Mouse (Mus musculus): ENCODE measurements around the gene Trpc7. TPM values are rescaled to one million over a fixed set of nuclear protein-coding genes. Genes with fewer than 3 reads are reported as not detected.

Gene Trpc7
- polyA plus RNA-seq, 1 experiment = not detected

GRCm38 (mm10) chr13:56790683-56791082 is 105.1 kb downstream of the Trpc7 start:
- H3K36me3 ChIP-seq (ENCODE audit: control insufficient read depth, insufficient read depth, low read length, poor library complexity, severe bottlenecking) = no peaks in the 10 kb centered on the region
- H3K27ac ChIP-seq (ENCODE audit: insufficient read depth, low read length) = no peak overlapping the region
- no peaks in the 10 kb centered on the region for H3K9me3 ChIP-seq (replicated peaks; ENCODE audit: control insufficient read depth, insufficient read depth, low read length, poor library complexity, severe bottlenecking)
- no peak overlapping the region for H3K9ac ChIP-seq (ENCODE audit: low read depth, poor library complexity, severe bottlenecking)
- H3K4me1 ChIP-seq (ENCODE audit: control insufficient read depth, insufficient read depth, low read length) = no peaks in the 10 kb centered on the region
- H3K4me3 ChIP-seq (ENCODE audit: low read depth, low read length) = no peak overlapping the region
- no peaks in the 10 kb centered on the region for H3K27me3 ChIP-seq (ENCODE audit: control insufficient read depth, insufficient read depth, low read length, poor library complexity, severe bottlenecking)
- TF ChIP-seq POLR2A (IDR thresholded peaks at IDR 0.05; ENCODE audit: insufficient read depth, low read length) = no peak
- TF ChIP-seq EP300 (IDR thresholded peaks at IDR 0.05; ENCODE audit: insufficient read depth, low read depth, low read length) = no peak
- no peak for TF ChIP-seq CTCF (IDR thresholded peaks at IDR 0.05; ENCODE audit: low read depth, low read length)

GRCm38 (mm10) chr13:56782621-56783020 is 113.2 kb downstream of the Trpc7 start:
- TF ChIP-seq POLR2A (IDR thresholded peaks at IDR 0.05; ENCODE audit: insufficient read depth, low read length) = no peak
- no peak for TF ChIP-seq EP300 (IDR thresholded peaks at IDR 0.05; ENCODE audit: insufficient read depth, low read depth, low read length)
- TF ChIP-seq CTCF (IDR thresholded peaks at IDR 0.05; ENCODE audit: low read depth, low read length) = no peak
- no peaks in the 10 kb centered on the region for H3K4me1 ChIP-seq (ENCODE audit: control insufficient read depth, insufficient read depth, low read length)

GRCm38 (mm10) chr13:56781697-56782096 is 114.1 kb downstream of the Trpc7 start:
- no peak for TF ChIP-seq CTCF (IDR thresholded peaks at IDR 0.05; ENCODE audit: low read depth, low read length)
- no peak for TF ChIP-seq EP300 (IDR thresholded peaks at IDR 0.05; ENCODE audit: insufficient read depth, low read depth, low read length)
- TF ChIP-seq POLR2A (IDR thresholded peaks at IDR 0.05; ENCODE audit: insufficient read depth, low read length) = no peak
- Histone ChIP-seq H3K27me3 (ENCODE audit: control insufficient read depth, insufficient read depth, low read length, poor library complexity, severe bottlenecking) (no peaks in the 10 kb centered on the region), H3K9ac (ENCODE audit: low read depth, poor library complexity, severe bottlenecking) (no peak overlapping the region), H3K9me3 (replicated peaks; ENCODE audit: control insufficient read depth, insufficient read depth, low read length, poor library complexity, severe bottlenecking) (no peaks in the 10 kb centered on the region), H3K36me3 (ENCODE audit: control insufficient read depth, insufficient read depth, low read length, poor library complexity, severe bottlenecking) (no peaks in the 10 kb centered on the region), H3K27ac (ENCODE audit: insufficient read depth, low read length) (no peak overlapping the region), H3K4me3 (ENCODE audit: low read depth, low read length) (no peak overlapping the region), H3K4me1 (ENCODE audit: control insufficient read depth, insufficient read depth, low read length) (no peaks in the 10 kb centered on the region)

More at GRCm38 (mm10) chr13:56782621-56783020, 113.2 kb downstream of the Trpc7 start:
- H3K4me3 ChIP-seq (ENCODE audit: low read depth, low read length) = no peak overlapping the region
- no peaks in the 10 kb centered on the region for H3K36me3 ChIP-seq (ENCODE audit: control insufficient read depth, insufficient read depth, low read length, poor library complexity, severe bottlenecking)
- no peak overlapping the region for H3K27ac ChIP-seq (ENCODE audit: insufficient read depth, low read length)
- no peaks in the 10 kb centered on the region for H3K9me3 ChIP-seq (replicated peaks; ENCODE audit: control insufficient read depth, insufficient read depth, low read length, poor library complexity, severe bottlenecking)
- no peaks in the 10 kb centered on the region for H3K27me3 ChIP-seq (ENCODE audit: control insufficient read depth, insufficient read depth, low read length, poor library complexity, severe bottlenecking)
- H3K9ac ChIP-seq (ENCODE audit: low read depth, poor library complexity, severe bottlenecking) = no peak overlapping the region

- no peak overlapping the region for H3K4me3 ChIP-seq (ENCODE audit: low read depth, low read length)
- H3K4me1 ChIP-seq (ENCODE audit: control insufficient read depth, insufficient read depth, low read length) = no peaks in the 10 kb centered on the region
- no peaks in the 10 kb centered on the region for H3K36me3 ChIP-seq (ENCODE audit: control insufficient read depth, insufficient read depth, low read length, poor library complexity, severe bottlenecking)
- no peaks in the 10 kb centered on the region for H3K9me3 ChIP-seq (replicated peaks; ENCODE audit: control insufficient read depth, insufficient read depth, low read length, poor library complexity, severe bottlenecking)
- no peak overlapping the region for H3K9ac ChIP-seq (ENCODE audit: low read depth, poor library complexity, severe bottlenecking)
- no peaks in the 10 kb centered on the region for H3K27me3 ChIP-seq (ENCODE audit: control insufficient read depth, insufficient read depth, low read length, poor library complexity, severe bottlenecking)
- TF ChIP-seq POLR2A (IDR thresholded peaks at IDR 0.05; ENCODE audit: insufficient read depth, low read length) (no peak), EP300 (IDR thresholded peaks at IDR 0.05; ENCODE audit: insufficient read depth, low read depth, low read length) (no peak), CTCF (IDR thresholded peaks at IDR 0.05; ENCODE audit: low read depth, low read length) (no peak)
- H3K27ac ChIP-seq (ENCODE audit: insufficient read depth, low read length) = no peak overlapping the region
These were observed 114.9 kb downstream of the Trpc7 start for GRCm38 (mm10) chr13:56780746-56781469.

GRCm38 (mm10) chr13:56774304-56774703 is 121.5 kb downstream of the Trpc7 start:
- H3K36me3 ChIP-seq (ENCODE audit: control insufficient read depth, insufficient read depth, low read length, poor library complexity, severe bottlenecking) = no peaks in the 10 kb centered on the region
- H3K27ac ChIP-seq (ENCODE audit: insufficient read depth, low read length) = no peak overlapping the region
- H3K9me3 ChIP-seq (replicated peaks; ENCODE audit: control insufficient read depth, insufficient read depth, low read length, poor library complexity, severe bottlenecking) = no peaks in the 10 kb centered on the region
- H3K27me3 ChIP-seq (ENCODE audit: control insufficient read depth, insufficient read depth, low read length, poor library complexity, severe bottlenecking) = no peaks in the 10 kb centered on the region
- TF ChIP-seq POLR2A (IDR thresholded peaks at IDR 0.05; ENCODE audit: insufficient read depth, low read length) = no peak
- H3K4me1 ChIP-seq (ENCODE audit: control insufficient read depth, insufficient read depth, low read length) = no peaks in the 10 kb centered on the region
- H3K4me3 ChIP-seq (ENCODE audit: low read depth, low read length) = no peak overlapping the region
- no peak overlapping the region for H3K9ac ChIP-seq (ENCODE audit: low read depth, poor library complexity, severe bottlenecking)

- H3K4me3 ChIP-seq (ENCODE audit: low read depth, low read length) = no peak overlapping the region
- no peak overlapping the region for H3K9ac ChIP-seq (ENCODE audit: low read depth, poor library complexity, severe bottlenecking)
- H3K27ac ChIP-seq (ENCODE audit: insufficient read depth, low read length) = no peak overlapping the region
- no peaks in the 10 kb centered on the region for H3K4me1 ChIP-seq (ENCODE audit: control insufficient read depth, insufficient read depth, low read length)
- TF ChIP-seq POLR2A (IDR thresholded peaks at IDR 0.05; ENCODE audit: insufficient read depth, low read length) (no peak), CTCF (IDR thresholded peaks at IDR 0.05; ENCODE audit: low read depth, low read length) (no peak), EP300 (IDR thresholded peaks at IDR 0.05; ENCODE audit: insufficient read depth, low read depth, low read length) (no peak)
- no peaks in the 10 kb centered on the region for H3K27me3 ChIP-seq (ENCODE audit: control insufficient read depth, insufficient read depth, low read length, poor library complexity, severe bottlenecking)
- H3K9me3 ChIP-seq (replicated peaks; ENCODE audit: control insufficient read depth, insufficient read depth, low read length, poor library complexity, severe bottlenecking) = no peaks in the 10 kb centered on the region
- no peaks in the 10 kb centered on the region for H3K36me3 ChIP-seq (ENCODE audit: control insufficient read depth, insufficient read depth, low read length, poor library complexity, severe bottlenecking)
These were observed 122.4 kb downstream of the Trpc7 start for GRCm38 (mm10) chr13:56773262-56773870.
